Mouse (Mus musculus): ENCODE measurements around the gene Tbx10. TPM values are rescaled to one million over a fixed set of nuclear protein-coding genes. Genes with fewer than 3 reads are reported as not detected.
A peak's percentile ranks its signal among the peaks of the same experiment; 100 is the strongest.

Tbx10 gene
- polyA plus RNA-seq, 1 experiment = 0.31 TPM

GRCm38 (mm10) chr19:4003112-4003511 is 10.6 kb downstream of the Tbx10 start, which contains the start of gene Doc2g:
Gene Doc2g, plus strand, starts transcription at chr19:4003313.
- no peak for TF ChIP-seq POLR2A (IDR thresholded peaks at IDR 0.05; ENCODE audit: low read depth, low read length)
- DNase-seq = no peak
- no peak within 1 kb of the TSS for H3K4me3 ChIP-seq (ENCODE audit: insufficient read depth, low read depth, low read length)
- 88% methylated on average over 1 of the region's 1 CpGs for WGBS
- H3K4me1 ChIP-seq (ENCODE audit: control insufficient read depth, insufficient read depth, low read length) = peaks cover 18% of the 10 kb centered on the region
- no peaks in the 10 kb centered on the region for H3K27me3 ChIP-seq (replicated peaks; ENCODE audit: control insufficient read depth, insufficient read depth, low read length)
- no peak within 1 kb of the TSS for H3K27ac ChIP-seq (ENCODE audit: insufficient read depth, low read depth, low read length)
- H3K36me3 ChIP-seq (ENCODE audit: control insufficient read depth, insufficient read depth, low read length) = no peaks in the 10 kb centered on the region; the same call in 1 of the 2 replicates

GRCm38 (mm10) chr19:4003641-4004040 is 11.1 kb downstream of the Tbx10 start:
- Histone ChIP-seq H3K4me1 (ENCODE audit: control insufficient read depth, insufficient read depth, low read length) (peaks cover 18% of the 10 kb centered on the region), H3K4me3 (ENCODE audit: insufficient read depth, low read depth, low read length) (no peak overlapping the region), H3K27me3 (replicated peaks; ENCODE audit: control insufficient read depth, insufficient read depth, low read length) (no peaks in the 10 kb centered on the region), H3K36me3 (ENCODE audit: control insufficient read depth, insufficient read depth, low read length) (peaks cover 2% of the 10 kb centered on the region), H3K27ac (ENCODE audit: insufficient read depth, low read depth, low read length) (no peak overlapping the region)
- WGBS = 74% methylated on average over 12 of the region's 12 CpGs
- DNase-seq = no peak
- TF ChIP-seq CTCF (conservative IDR thresholded peaks at IDR 0.05; ENCODE audit: insufficient read depth, insufficient read length, low read depth, low read length) (no peak), POLR2A (IDR thresholded peaks at IDR 0.05; ENCODE audit: low read depth, low read length) (no peak)

GRCm38 (mm10) chr19:4004331-4004730 is 11.8 kb downstream of the Tbx10 start:
- Histone ChIP-seq H3K4me3 (ENCODE audit: insufficient read depth, low read depth, low read length) (no peak overlapping the region), H3K4me1 (ENCODE audit: control insufficient read depth, insufficient read depth, low read length) (peaks cover 18% of the 10 kb centered on the region), H3K36me3 (ENCODE audit: control insufficient read depth, insufficient read depth, low read length) (peaks cover 2% of the 10 kb centered on the region), H3K27ac (ENCODE audit: insufficient read depth, low read depth, low read length) (no peak overlapping the region), H3K27me3 (replicated peaks; ENCODE audit: control insufficient read depth, insufficient read depth, low read length) (no peaks in the 10 kb centered on the region)
- no peak for DNase-seq
- WGBS = 87% methylated on average over 15 of the region's 15 CpGs
- TF ChIP-seq POLR2A (IDR thresholded peaks at IDR 0.05; ENCODE audit: low read depth, low read length) (no peak), CTCF (conservative IDR thresholded peaks at IDR 0.05; ENCODE audit: insufficient read depth, insufficient read length, low read depth, low read length) (no peak)

- H3K4me1 ChIP-seq (ENCODE audit: control insufficient read depth, insufficient read depth, low read length) = peaks cover 15% of the 10 kb centered on the region
- no peak overlapping the region for H3K27ac ChIP-seq (ENCODE audit: insufficient read depth, low read depth, low read length)
- no peak overlapping the region for H3K4me3 ChIP-seq (ENCODE audit: insufficient read depth, low read depth, low read length)
- 87% methylated on average over 9 of the region's 9 CpGs for WGBS
- no peaks in the 10 kb centered on the region for H3K27me3 ChIP-seq (replicated peaks; ENCODE audit: control insufficient read depth, insufficient read depth, low read length)
- TF ChIP-seq POLR2A (IDR thresholded peaks at IDR 0.05; ENCODE audit: low read depth, low read length) = no peak
- no peak for DNase-seq
- peaks cover 2% of the 10 kb centered on the region for H3K36me3 ChIP-seq (ENCODE audit: control insufficient read depth, insufficient read depth, low read length)
Observed at GRCm38 (mm10) chr19:4005091-4005490, 12.5 kb downstream of the Tbx10 start.

- TF ChIP-seq CTCF (conservative IDR thresholded peaks at IDR 0.05; ENCODE audit: insufficient read depth, insufficient read length, low read depth, low read length) = no peak
- no peak for TF ChIP-seq POLR2A (IDR thresholded peaks at IDR 0.05; ENCODE audit: low read depth, low read length)
- Histone ChIP-seq H3K4me3 (ENCODE audit: insufficient read depth, low read depth, low read length) (no peak overlapping the region), H3K4me1 (ENCODE audit: control insufficient read depth, insufficient read depth, low read length) (peaks cover 13% of the 10 kb centered on the region), H3K27me3 (replicated peaks; ENCODE audit: control insufficient read depth, insufficient read depth, low read length) (no peaks in the 10 kb centered on the region), H3K36me3 (ENCODE audit: control insufficient read depth, insufficient read depth, low read length) (peaks cover 2% of the 10 kb centered on the region), H3K27ac (ENCODE audit: insufficient read depth, low read depth, low read length) (no peak overlapping the region)
- no peak for DNase-seq
- WGBS = 94% methylated on average over 8 of the region's 8 CpGs
Observed at GRCm38 (mm10) chr19:4005971-4006370, 13.4 kb downstream of the Tbx10 start.

GRCm38 (mm10) chr19:4011086-4011485 is 18.5 kb downstream of the Tbx10 start:
- DNase-seq = no peak
- no peak overlapping the region for H3K4me3 ChIP-seq (ENCODE audit: insufficient read depth, low read depth, low read length)
- H3K36me3 ChIP-seq (ENCODE audit: control insufficient read depth, insufficient read depth, low read length) = peaks cover 2% of the 10 kb centered on the region
- H3K4me1 ChIP-seq (ENCODE audit: control insufficient read depth, insufficient read depth, low read length) = peaks cover 8% of the 10 kb centered on the region; the same call in 1 of the 2 replicates
- no peaks in the 10 kb centered on the region for H3K27me3 ChIP-seq (replicated peaks; ENCODE audit: control insufficient read depth, insufficient read depth, low read length)
- no peak overlapping the region for H3K27ac ChIP-seq (ENCODE audit: insufficient read depth, low read depth, low read length)
- TF ChIP-seq POLR2A (IDR thresholded peaks at IDR 0.05; ENCODE audit: low read depth, low read length) = no peak
- no peak for TF ChIP-seq CTCF (conservative IDR thresholded peaks at IDR 0.05; ENCODE audit: insufficient read depth, insufficient read length, low read depth, low read length)
- 97% methylated on average over 5 of the region's 5 CpGs for WGBS

GRCm38 (mm10) chr19:4012432-4013022 is 20.0 kb downstream of the Tbx10 start, which contains the start of gene Ndufv1:
Gene Ndufv1, minus strand, starts transcription at chr19:4012806.
- TF ChIP-seq CTCF (conservative IDR thresholded peaks at IDR 0.05; ENCODE audit: insufficient read depth, insufficient read length, low read depth, low read length) (peak; percentile 94), POLR2A (IDR thresholded peaks at IDR 0.05; ENCODE audit: low read depth, low read length) (peak; percentile 59)
- peak; percentile 99 for DNase-seq
- Histone ChIP-seq H3K36me3 (ENCODE audit: control insufficient read depth, insufficient read depth, low read length) (peaks cover 2% of the 10 kb centered on the region), H3K4me3 (ENCODE audit: insufficient read depth, low read depth, low read length) (peak within 1 kb of the TSS; percentile 64), H3K27me3 (replicated peaks; ENCODE audit: control insufficient read depth, insufficient read depth, low read length) (no peaks in the 10 kb centered on the region), H3K27ac (ENCODE audit: insufficient read depth, low read depth, low read length) (peak within 1 kb of the TSS; percentile 62), H3K4me1 (ENCODE audit: control insufficient read depth, insufficient read depth, low read length) (peaks cover 8% of the 10 kb centered on the region; the same call in 1 of the 2 replicates)
- under 1% methylated on average over 45 of the region's 45 CpGs for WGBS

Measured in kidney, adult 2 months (tissue).